Mouse (Mus musculus) brain, embryonic 14.5 days (tissue): Measurements from ENCODE around the gene Kctd11.
"Not testable (repeated sequence)": the region's sequence is repeated elsewhere in the genome, so short reads cannot be mapped to it uniquely, and the experiment has no call there.

Experiments
- CTCF ChIP-seq: fragments of 200-500 bp; IDR thresholded peaks from 2 replicates; pipeline ENCODE4 v1.5.1; 2012; ENCODE audit warnings: inconsistent platforms, mild to moderate bottlenecking, moderate library complexity, borderline replicate concordance; ENCODE audit not compliant: insufficient read depth, insufficient read length; ENCODE audit errors: extremely low read depth
- POLR2A ChIP-seq: fragments of 200-500 bp; IDR thresholded peaks from 2 replicates; pipeline ENCODE4 v1.6.1; 2012; ENCODE audit warnings: mild to moderate bottlenecking, inconsistent platforms, borderline replicate concordance; ENCODE audit not compliant: poor library complexity, insufficient read depth, insufficient read length, severe bottlenecking; ENCODE audit errors: extremely low read depth

- TF ChIP-seq CTCF, POLR2A: not testable (repeated sequence)
These were observed 35.6 kb upstream of the Kctd11 start for GRCm38 (mm10) chr11:69916652-69917378.
